Mouse (Mus musculus): ENCODE data around the gene Gins1.

DNA sequence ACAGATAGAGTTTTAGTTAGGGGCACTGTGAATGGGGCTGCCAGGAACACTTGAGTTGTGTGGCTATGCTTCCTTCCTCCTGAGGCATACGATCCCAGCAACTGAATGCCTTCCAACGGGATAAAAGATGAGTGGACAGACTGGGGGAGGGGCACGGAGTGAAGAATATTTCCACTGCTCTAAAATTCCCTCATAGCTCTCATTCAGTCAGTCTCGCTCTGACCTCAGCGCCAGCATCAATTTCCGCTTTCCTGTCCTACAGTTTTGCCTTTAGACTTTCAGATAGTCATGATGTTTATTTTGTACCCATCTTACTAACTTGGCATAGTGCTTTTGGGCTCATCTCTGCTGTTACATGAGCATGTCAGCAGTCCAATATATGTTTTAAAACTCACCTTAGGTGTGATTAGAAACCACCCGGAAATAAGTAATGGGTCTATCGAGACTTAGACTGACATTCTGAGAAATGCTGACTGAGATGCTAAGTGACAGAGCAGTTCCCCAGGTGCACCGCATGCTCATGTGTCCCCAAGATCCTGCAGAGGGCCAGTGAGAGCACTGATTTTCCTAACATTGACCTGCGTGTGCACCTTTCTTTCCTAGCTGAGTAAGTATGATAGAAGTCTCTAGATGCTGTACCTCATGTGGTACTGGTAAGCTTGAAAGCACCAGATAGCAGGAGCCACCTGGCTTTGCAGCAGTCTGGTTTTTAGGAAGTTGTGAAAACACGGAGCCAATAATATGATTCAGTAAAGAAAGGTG, 45.3 kb upstream of the Gins1 start:
- TF ChIP-seq CTCF (IDR thresholded peaks at IDR 0.05; ENCODE audit: extremely low read depth, insufficient read depth, insufficient read length, insufficient replicate concordance), result no peak
- TF ChIP-seq POLR2A (IDR thresholded peaks at IDR 0.05; ENCODE audit: low read depth, low read length), result no peak

Data from spleen, adult 2 months (tissue).